Mouse (Mus musculus): Measurements from ENCODE around the gene Kmt2d. TPM values are rescaled to one million over a fixed set of nuclear protein-coding genes. Genes with fewer than 3 reads are reported as not detected.
"Not testable (repeated sequence)": the region's sequence is repeated elsewhere in the genome, so short reads cannot be mapped to it uniquely, and the experiment has no call there.

Kmt2d gene
- total RNA-seq (2015; ENCODE audit: low replicate concordance), result 29.2 and 52.4 TPM in 2 replicates
- 69.3 and 96.1 TPM in 2 replicates for total RNA-seq (2017; ENCODE audit: low replicate concordance)

DNA sequence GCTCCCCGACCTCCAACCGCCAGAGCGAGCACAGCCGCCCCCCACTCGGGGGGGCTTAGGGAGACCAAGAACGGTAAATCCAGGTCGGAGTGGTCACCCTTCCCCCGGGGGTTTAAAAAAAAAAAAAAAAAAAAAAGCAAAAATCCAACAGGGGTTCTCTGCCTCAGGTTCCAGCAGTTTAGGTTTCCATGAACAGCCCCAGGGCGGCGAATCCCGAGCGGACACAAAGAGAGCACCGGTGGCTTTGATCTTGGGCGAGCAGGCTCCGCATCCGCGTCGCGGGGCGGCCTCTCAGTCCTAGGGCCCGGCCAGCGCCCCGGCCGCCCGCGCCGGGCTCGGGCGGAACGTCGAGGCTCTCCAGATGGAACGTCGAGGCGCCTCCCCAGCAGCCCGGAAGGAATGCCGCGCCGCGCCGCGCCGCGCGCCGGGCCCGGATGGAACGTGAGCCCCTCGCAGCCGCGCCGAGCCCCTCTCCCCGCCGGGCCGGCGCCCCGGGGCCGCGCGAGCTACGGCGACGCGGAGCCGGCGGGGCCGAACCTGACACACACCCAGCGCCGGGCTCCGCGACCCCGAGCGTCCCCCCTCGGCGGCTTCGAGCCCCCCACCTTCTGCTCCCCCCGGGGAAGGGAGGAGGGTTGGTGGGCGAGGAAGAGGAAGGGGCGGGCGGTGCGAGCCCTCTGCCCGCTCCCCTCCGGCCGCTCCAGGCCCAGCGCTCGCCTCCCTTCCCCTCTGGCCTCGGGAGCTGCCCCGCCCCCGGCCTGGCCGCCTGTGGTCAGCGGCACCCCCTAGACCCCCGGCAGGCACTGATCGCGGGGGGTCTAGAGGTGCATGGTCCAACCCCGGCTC is at the start of gene Kmt2d:
Kmt2d (minus strand) TSS at position 135 of the 846 bp plus-strand sequence.
- ATAC-seq (replicated peaks; ENCODE audit: low FRiP score, poor library complexity, severe bottlenecking), result peak; percentile 39; the same call in 1 of the 2 replicates

DNA sequence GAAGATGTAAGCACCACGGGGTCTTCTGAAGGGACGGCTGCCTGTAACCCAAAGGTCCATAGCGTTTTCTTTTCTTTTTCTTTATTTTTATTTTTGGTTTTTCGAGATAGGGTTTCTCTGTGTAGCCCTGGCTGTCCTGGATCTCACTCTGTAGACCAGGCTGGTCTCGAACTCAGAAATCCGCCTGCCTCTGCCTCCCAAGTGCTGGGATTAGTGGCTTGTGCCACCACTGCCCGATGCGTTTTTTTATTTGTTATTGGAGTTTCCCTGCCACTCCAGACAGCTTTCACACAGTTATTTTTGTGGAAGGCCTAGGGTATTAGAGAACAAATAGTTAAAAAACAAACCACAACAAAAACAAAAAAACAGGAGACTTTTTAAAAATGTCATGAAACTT is 47.5 kb upstream of the Kmt2d start:
- ATAC-seq (replicated peaks; ENCODE audit: low FRiP score, poor library complexity, severe bottlenecking), result not testable (repeated sequence)

DNA sequence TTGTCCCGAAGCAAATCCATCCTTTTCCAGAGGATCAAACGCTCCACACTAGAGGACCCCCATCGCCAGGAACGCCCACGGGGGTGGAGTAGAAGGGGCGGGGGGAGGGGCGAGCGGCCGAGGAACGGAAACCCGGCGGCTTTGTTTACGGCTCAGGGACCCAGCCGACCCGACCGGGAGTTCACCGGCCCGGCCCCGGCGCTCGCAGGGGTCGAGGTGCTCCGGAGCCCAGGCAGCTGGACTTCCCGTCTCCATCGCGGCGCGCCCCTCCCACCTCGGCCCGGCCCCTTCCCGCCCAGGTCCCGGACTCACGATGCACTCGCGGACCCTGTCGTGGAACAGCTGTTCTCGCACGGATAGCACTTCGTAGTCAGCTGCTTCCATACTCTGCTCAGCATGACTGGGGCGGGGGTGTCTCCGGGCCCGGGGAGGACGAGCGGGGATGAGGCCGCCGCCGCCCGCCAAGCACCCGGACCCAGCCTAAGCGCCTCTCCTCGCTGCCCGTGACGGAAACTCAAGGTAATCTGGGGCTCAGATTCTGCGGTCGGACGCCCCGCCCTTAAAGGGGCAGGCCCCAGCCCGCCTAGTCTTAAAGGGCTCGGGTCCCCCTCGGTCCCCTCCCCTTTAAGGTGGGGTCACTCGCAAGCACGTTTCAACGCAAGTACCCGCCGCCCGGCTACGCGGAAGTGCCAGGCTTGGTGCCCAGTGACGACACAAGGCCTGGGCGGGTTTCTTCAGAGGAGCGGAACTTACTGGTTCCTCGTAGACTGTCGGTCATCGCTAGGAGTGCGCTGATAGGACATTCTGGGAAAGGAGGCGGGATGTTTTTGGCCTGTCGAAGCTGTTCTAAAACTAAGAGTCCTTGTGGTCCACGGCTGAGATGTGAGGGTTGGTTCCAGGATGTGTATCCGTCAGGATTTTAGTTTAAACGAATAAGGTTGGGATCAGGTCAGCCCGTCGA is 46.8 kb upstream of the Kmt2d start, which contains the start of gene Lmbr1l:
Lmbr1l (minus strand) TSS at position 694 of the 961 bp plus-strand sequence.
- ATAC-seq (replicated peaks; ENCODE audit: low FRiP score, poor library complexity, severe bottlenecking), result peak; percentile 99

DNA sequence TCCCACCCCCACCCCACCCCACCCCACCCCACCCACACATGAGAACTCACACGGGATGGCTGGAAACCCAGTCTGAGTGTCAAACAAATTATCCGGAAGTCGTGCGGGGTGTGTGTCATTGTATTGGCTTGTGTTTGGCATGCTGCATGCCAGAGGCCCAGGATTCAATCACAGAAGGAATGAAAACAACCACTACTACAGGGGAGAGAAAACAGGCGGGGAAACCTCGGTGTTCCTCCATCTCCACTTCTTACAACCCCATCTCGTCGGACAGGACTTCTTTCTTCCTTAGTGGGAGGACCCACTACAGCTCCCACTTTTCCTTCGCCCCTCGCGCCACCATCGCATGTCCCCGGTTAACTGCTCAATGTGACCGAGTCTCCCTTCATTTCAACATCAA is 46.1 kb upstream of the Kmt2d start:
- ATAC-seq (replicated peaks; ENCODE audit: low FRiP score, poor library complexity, severe bottlenecking), result no peak

DNA sequence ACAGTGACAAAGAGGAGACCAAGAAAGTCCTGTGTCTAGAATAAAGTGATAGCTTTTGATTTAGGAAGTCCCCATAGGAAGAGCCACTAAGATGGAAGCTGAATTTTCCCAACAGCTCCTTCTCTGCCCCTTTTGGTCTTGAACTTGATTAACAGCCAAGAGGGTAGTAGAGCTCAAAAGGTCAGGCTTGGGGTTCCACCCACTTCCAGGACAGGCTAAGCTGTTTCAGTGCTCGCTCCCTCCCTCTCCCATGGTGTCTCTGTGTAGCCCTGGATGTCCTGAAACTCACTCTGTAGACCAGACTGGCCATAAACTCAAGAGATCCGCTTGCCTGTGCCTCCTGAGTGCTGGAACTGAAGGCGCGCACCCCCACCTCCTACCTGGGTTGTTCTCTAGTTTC is 45.0 kb upstream of the Kmt2d start:
- ATAC-seq (replicated peaks; ENCODE audit: low FRiP score, poor library complexity, severe bottlenecking), result no peak

DNA sequence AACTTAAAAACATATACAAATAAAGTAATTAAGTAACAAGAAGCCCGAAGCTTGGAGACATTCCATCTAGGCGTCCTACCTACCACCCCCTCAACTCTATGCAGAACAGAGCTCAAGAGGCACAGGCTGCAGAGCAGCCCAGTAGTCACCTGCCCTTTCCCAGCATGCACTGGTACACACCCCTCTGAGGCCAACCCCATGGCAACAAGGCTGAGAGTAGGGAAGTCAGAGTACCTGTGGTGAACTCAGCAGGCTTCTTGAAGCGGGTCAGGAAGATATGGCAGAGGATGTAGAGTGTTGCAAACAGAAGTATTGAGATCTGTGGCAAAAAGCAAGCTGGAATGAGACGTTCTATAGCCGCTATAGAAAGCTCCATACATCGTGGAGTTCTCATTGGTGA is 43.9 kb upstream of the Kmt2d start:
- no peak for ATAC-seq (replicated peaks; ENCODE audit: low FRiP score, poor library complexity, severe bottlenecking)

DNA sequence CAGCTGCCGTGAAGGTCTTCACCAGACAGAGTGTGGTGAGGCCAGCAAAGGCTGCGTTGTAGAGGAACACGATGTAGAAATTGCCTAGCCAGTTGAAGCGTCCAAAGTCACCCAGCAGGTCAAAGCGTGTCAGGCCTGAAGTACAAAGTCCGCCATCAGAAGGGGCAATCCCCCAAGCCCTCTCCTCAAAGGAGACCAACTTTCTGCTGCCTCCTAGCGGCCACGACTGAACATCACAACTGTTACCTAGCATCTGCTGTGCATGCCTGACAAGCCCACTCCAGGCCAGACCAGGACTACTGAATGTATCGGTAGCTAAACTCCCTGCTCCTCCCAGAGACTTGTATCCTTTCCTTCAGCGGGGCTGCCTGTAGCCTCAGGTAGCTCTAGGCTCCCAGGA is 33.7 kb upstream of the Kmt2d start:
- ATAC-seq (replicated peaks; ENCODE audit: low FRiP score, poor library complexity, severe bottlenecking), result 0 out of 2 replicates have a peak, but pooled peaks have one; percentile 40

DNA sequence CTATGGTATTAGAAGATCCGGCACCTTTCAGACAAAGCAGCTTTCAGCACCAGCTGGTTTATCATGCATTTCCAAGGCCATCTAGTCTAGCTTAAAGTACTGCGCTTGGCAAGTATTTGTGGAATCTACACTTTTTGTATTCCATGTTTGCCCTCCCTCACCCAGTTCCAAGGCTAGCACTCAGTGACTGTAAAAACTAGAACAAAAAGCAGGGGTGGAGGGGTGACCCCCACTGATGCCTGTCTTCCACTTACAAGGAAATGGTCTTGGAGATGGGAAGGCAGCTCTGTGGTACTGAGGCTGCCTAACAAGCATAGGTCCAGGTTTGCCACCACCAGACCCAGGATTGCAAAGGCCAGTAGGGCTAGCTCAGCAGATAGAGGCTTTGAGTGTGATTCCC is 31.6 kb upstream of the Kmt2d start:
- no peak for ATAC-seq (replicated peaks; ENCODE audit: low FRiP score, poor library complexity, severe bottlenecking)

DNA sequence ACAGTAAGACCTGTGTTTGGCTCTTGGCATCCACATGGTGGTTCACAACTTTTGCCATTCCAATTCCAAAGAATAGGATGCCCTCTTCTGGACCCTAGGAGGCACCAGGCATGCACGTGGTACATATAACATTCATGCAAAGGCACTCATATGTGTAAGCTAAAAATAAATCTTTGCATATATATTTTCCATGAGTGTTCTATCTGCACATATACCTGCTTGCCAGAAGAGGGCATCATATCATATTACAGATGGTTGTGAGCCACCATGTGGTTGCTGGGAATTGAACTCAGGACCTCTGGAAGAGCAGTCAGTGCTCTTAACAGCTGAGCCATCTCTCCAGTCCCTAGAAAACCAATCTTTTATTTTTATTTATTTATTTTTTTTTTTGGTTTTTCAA is 30.5 kb upstream of the Kmt2d start:
- ATAC-seq (replicated peaks; ENCODE audit: low FRiP score, poor library complexity, severe bottlenecking), result no peak

DNA sequence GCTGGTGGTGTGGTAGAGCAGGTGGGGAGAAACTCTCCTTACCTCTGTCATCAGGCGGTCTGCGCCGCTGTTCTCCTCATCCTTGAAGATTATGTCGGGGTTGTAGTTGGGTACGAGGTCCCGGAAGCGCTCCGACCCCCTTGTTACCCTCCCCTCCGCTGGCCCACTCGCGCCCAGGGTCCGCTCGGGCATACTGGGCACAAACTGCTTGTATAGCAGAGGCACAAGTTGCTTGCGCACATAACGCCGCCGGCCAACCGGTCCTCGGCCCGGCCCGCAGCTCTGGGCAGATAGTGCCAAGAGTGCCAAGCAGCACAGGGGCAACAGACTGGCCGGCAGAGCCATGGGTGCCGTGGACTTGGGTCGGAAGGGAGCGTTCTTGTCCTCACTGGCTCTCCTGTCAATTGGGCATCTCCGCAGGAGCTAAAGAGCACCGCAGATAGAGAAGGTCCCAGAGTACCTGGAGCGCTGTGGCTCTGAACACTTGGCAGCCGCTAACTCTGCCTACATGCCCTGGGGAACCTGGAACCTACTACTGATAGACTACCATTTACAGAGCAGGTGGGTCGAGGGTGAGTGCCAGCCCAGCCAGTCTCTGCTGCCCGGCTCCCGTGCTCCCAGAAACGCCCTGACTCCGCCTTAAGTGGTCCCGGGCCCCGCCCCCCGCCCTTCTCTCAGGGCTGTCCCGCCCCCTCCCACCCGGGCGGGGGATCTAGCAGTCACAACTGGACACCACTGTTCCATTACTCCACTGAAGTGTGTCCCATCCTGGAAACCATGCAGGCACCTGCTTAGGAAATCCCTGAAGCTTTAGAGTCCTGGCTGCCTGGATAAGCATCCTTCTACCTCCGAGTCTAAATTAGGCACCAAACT is 27.2 kb upstream of the Kmt2d start, which contains the start of gene Dhh:
Dhh (minus strand) TSS at position 613 of the 873 bp plus-strand sequence.
- ATAC-seq (replicated peaks; ENCODE audit: low FRiP score, poor library complexity, severe bottlenecking), result no peak

DNA sequence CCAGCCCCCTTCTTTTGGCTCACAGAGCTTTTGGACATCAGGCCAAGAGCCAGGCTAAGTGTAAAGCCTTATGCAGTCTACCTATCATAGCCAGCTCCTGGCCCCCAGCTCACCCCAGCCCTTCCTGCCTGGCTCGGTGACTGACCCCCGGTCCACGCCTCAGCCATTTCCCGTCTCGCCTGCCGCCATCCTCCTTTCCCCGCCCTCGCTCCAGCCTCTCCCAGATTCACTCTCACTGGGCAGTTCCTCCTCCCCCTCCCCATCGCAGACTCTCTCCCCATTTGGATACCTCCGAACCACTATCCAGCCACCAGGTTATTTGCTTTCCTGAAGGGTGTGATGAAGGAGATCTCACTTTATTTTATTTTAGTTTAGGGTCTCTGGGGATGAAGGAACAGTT is 26.5 kb upstream of the Kmt2d start:
- no peak for ATAC-seq (replicated peaks; ENCODE audit: low FRiP score, poor library complexity, severe bottlenecking)

DNA sequence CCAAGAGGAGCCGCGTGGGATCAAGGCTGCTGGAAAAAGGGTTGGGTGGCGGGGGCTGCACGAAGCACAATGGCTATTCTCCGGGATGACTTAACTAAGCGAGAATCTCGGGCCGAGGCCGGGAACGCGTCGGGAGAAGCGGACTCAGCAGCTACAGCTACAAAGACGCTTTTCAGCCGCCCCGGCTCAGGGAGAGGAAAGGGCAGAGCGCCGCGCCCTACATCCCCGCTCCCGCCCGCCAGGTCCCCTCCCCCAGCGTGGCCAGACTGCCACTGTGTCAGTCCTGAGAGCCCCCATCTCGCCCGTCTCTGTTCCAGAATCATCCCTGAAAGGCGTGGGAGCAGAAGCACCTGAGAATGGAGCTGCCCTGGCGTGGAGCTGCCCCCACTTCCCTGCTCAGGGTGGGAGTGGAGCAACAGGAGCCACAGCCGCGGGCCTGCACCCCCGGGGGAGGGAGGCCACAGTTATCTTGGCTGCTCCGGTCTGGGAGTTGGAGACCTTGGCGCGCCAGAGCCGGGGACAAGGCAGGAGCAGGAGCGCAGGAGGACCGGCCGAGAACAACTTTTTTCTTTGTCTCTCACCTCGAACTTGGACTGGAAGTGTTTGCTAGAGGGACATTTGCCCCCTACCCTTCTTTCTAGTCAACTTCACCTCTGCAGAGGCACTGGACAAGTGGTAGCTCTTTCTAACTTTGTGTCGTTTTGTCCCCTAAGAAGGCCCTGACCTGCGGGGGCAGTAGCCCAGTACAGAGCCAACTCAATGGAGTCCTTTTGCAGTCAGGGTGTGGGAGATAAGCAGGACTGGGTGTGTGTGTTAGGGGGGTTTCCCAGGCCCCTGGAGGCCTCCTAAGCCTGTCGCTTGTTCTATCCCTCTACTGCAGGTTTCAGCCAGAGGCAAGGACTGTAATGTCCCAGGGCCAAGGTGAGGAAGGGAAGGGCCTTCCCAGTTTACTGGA is 24.9 kb upstream of the Kmt2d start:
- no peak for ATAC-seq (replicated peaks; ENCODE audit: low FRiP score, poor library complexity, severe bottlenecking)

DNA sequence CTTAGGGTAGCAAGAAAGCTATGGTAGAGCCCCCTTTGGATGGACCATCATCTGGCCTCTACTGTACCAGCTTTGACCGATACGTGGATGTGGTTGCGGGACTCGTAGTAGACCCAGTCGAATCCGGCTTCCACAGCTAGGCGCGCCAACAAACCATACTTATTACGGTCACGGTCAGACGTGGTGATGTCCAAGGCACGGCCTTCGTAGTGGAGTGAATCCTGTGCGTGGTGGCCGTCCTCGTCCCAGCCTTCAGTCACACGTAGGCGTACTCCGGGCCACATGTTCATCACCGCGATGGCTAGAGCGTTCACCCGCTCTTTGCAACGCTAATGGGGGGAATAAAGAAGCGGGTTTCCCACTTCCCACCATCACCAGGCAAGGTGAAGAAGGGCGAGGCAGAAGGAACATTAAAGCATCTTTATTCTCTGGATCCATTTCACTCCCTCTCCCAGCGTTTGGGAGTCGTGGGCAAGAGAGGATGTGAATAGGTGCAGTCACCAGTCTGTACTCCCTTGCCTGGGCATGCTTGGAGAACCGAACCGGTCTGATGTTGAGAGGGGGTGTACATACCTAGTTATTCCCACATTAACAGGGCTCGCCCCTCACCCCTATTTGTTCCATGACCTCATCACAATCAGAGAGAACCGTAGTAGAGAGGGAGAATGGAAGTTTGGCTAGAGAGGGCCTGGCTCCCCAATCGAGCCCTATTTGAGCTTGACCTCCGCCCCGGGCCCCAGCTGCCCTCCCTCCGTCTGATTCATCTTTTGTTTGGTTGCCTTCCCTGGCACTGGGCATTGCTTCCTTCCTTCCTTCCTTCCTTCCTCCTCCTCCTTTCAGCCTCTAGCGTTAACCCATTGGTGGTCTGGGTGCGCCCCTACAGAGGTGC is 24.0 kb upstream of the Kmt2d start:
- ATAC-seq (replicated peaks; ENCODE audit: low FRiP score, poor library complexity, severe bottlenecking), result no peak

DNA sequence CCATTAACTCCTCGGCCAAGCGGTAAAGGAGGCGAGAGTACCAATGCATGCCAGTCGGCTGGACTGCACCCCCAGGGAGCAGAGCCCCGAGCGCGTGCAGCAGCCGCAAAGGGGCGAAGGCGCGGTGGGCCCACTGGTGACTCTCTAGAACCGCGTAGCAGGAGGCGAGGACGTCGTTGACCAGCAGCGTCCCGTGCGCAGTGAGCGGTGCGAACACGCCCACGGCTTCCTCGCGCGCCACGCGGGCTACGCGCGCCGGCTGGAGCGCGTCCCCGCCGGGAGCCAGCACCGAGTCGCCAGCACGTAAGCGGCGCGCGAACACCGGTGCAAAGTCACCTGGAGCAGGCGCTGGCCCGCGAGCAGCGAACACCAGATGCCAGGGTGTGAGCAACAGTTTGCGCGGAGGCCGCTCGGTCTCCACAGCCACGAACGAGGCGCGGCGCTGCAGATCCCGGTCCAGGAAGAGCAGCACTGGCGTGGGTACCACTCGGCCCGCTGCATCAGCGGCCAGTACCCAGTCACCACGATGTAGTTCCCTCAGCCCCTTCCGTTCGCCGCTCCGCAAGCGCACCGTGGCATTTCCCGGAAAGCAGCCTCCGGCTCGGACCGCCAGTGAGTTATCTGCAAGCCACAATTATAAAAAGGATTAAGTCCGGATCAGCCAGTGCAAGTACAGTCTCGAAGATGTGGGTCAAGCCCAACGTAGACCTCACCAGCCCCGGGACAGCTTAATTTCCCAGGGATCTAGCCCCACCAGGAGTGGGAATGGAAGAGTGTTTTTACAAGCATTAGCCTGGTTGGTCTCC is 23.1 kb upstream of the Kmt2d start, which contains the start of gene Rhebl1:
Rhebl1 (minus strand) TSS at position 601 of the 806 bp plus-strand sequence.
- ATAC-seq (replicated peaks; ENCODE audit: low FRiP score, poor library complexity, severe bottlenecking), result no peak

DNA sequence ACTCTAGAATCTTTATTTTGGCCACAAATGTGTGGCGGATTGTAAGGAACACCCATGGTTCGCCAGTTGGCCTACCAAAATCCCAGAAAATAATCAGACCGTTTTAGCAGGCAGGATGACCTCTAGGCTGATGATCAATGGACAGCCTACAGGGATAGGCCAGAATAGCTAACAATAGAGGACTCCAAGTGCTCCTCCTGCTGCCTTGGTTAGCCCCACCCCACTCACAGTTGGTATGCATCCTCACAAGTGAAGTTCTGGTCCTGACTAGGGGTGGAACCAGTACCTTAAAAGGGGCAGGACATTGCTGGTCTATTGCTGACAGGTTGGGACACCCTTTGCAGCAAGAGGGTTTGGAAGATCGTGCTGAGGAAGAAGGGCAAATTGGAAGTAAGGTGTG is 22.0 kb upstream of the Kmt2d start:
- no peak for ATAC-seq (replicated peaks; ENCODE audit: low FRiP score, poor library complexity, severe bottlenecking)

DNA sequence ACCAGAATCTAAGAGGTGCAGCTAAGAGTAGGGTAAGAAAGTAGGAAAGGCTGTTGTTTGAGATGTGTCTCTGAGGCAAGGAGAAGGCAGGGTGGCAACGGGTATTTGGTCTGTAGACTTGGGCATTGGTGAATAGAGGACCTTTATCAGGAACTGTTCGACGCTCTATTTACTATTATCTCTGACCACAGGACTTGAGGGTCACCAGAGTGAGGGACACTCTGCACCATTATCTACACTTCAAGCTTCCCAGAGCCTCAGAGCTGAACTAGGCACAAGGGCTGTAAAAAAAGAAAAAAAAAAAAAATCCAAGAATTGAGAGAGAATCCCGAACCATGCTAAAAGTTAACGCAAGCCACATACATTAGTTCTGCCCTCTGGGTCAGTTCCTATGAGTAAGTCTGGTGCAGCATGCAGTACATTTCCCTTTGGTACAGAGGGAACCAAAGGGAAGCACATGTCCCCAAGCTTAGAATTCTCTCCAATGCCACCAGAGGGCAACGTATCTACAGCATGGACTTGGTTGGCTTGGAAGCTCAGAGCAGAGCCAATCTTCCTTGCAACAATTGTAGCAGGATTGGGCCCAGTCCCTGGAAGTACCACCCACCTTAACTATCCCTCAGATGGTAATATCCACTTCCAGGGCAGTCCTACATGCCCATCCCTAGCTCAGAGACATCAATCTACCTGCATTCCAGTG is 21.1 kb upstream of the Kmt2d start:
- ATAC-seq (replicated peaks; ENCODE audit: low FRiP score, poor library complexity, severe bottlenecking), result peak; percentile 58
